Mouse (Mus musculus): ENCODE measurements at regions not wholly inside any gene's neighbourhood (a gene's known extent, or its start where the extent isn't known, plus 50 kb on each side); places are given as distances from the start of the nearest gene placed in this dataset.

- TF ChIP-seq CTCF (IDR thresholded peaks at IDR 0.05; ENCODE audit: borderline replicate concordance, insufficient read depth, low read depth, low read length) (no peak), POLR2A (IDR thresholded peaks at IDR 0.05; ENCODE audit: borderline replicate concordance, insufficient read depth, low read length) (no peak)
Observed at GRCm38 (mm10) chr15:24124241-24124640, 1289.3 kb downstream of the Basp1 start.

Measured in cerebellum, adult 2 months (tissue).